Mouse (Mus musculus) forebrain, embryonic 11.5 days (tissue): Measurements from ENCODE around the gene Runx3. TPM values are rescaled to one million over a fixed set of nuclear protein-coding genes. Genes with fewer than 3 reads are reported as not detected.

ENCODE experiments used
- ATAC-seq: fragments of 200-750 bp; cut with Nextera tagmentation; replicated peaks from 2 replicates; pipeline ENCODE4 v1.8.0; 2017; ENCODE audit warnings: moderate TSS enrichment; ENCODE audit not compliant: low FRiP score
- DNase-seq: peaks from one replicate; pipeline ENCODE4 v3.0.0-alpha.2; 2017; ENCODE audit warnings: low spot score
- H3K27ac ChIP-seq: fragments of 300-500 bp; sonication (generic); 2 replicates; pipeline ENCODE4 v1.5.1; 2014; ENCODE audit warnings: low read depth, low read length
- H3K27me3 ChIP-seq: fragments of 300-500 bp; sonication (generic); 2 replicates; pipeline ENCODE4 v1.6.1; 2014; ENCODE audit warnings: mild to moderate bottlenecking, low read length, mixed read lengths; ENCODE audit not compliant: control insufficient read depth, insufficient read depth
- H3K36me3 ChIP-seq: fragments of 300-500 bp; sonication (generic); 2 replicates; pipeline ENCODE4 v1.6.1; 2014; ENCODE audit warnings: mild to moderate bottlenecking, low read length, moderate library complexity, mixed read lengths; ENCODE audit not compliant: control insufficient read depth, insufficient read depth
- H3K4me1 ChIP-seq: fragments of 300-500 bp; sonication (generic); replicated peaks from 2 replicates; pipeline ENCODE4 v1.6.1; 2014; ENCODE audit warnings: low read length, mixed read lengths; ENCODE audit not compliant: control insufficient read depth, insufficient read depth
- H3K4me2 ChIP-seq: fragments of 300-500 bp; sonication (generic); 2 replicates; pipeline ENCODE4 v1.6.1; 2014; ENCODE audit warnings: low read depth, mild to moderate bottlenecking, low read length, moderate library complexity, mixed read lengths; ENCODE audit not compliant: severe bottlenecking
- H3K4me3 ChIP-seq: fragments of 300-500 bp; sonication (generic); 2 replicates; pipeline ENCODE4 v1.5.1; 2014; ENCODE audit warnings: low read depth, low read length
- H3K9ac ChIP-seq: fragments of 300-500 bp; sonication (generic); 2 replicates; pipeline ENCODE4 v1.6.1; 2014; ENCODE audit warnings: low read length
- H3K9me3 ChIP-seq: fragments of 300-500 bp; sonication (generic); 2 replicates; pipeline ENCODE4 v1.6.1; 2016; ENCODE audit warnings: low read length, mixed read lengths; ENCODE audit not compliant: control insufficient read depth
- WGBS: fragments of 180-500 bp; shearing (Covaris S2); extraction: QIAGEN DNeasy Blood & Tissue Kit; methylation state at CpG from one replicate; pipeline ENCODE4 v1.1.7; 2014; 5-methylcytosine and 5-hydroxymethylcytosine counted together
- polyA plus RNA-seq: library from polyadenylated mRNA; unstranded; fragments of >200 nt; fragmentation: Nextera tagmentation; extraction: Ambion mirVana; gene quantifications from 2 replicates; pipeline ENCODE4 v1.2.1, GENCODE M21; 2014

The Runx3 gene
- 0.04 and 0.07 TPM in 2 replicates for polyA plus RNA-seq

- ATAC-seq (no peak), DNase-seq (no peak)
- no peaks in the 10 kb centered on the region for H3K4me1 ChIP-seq
- no peaks in the 10 kb centered on the region for H3K36me3 ChIP-seq
- H3K9ac ChIP-seq = no peak within 1 kb of the TSS
- no peaks in the 10 kb centered on the region for H3K9me3 ChIP-seq
- WGBS = 85% methylated on average over 18 of the region's 18 CpGs
- no peak within 1 kb of the TSS for H3K4me3 ChIP-seq
- no peak within 1 kb of the TSS for H3K27ac ChIP-seq
- no peaks in the 10 kb centered on the region for H3K27me3 ChIP-seq
- H3K4me2 ChIP-seq = no peak within 1 kb of the TSS
Measured at GRCm38 (mm10) chr4:135120342-135121100, at the start of gene Runx3. TSS of gene Runx3 (plus strand) at chr4:135120652.

- Histone ChIP-seq H3K9ac (no peak overlapping the region), H3K36me3 (no peaks in the 10 kb centered on the region), H3K4me1 (no peaks in the 10 kb centered on the region), H3K4me3 (no peak overlapping the region), H3K9me3 (no peaks in the 10 kb centered on the region), H3K27me3 (no peaks in the 10 kb centered on the region), H3K27ac (no peak overlapping the region), H3K4me2 (no peak overlapping the region)
- 91% methylated on average over 6 of the region's 6 CpGs for WGBS
- DNase-seq (no peak), ATAC-seq (no peak)
Measured at GRCm38 (mm10) chr4:135072671-135073070, 47.8 kb upstream of the Runx3 start.

GRCm38 (mm10) chr4:135073523-135073922 lies 46.9 kb upstream of the Runx3 start:
- 78% methylated on average over 10 of the region's 10 CpGs for WGBS
- no peak overlapping the region for H3K27ac ChIP-seq

GRCm38 (mm10) chr4:135074646-135075045 lies 45.8 kb upstream of the Runx3 start:
- H3K36me3 ChIP-seq = no peaks in the 10 kb centered on the region
- H3K9me3 ChIP-seq = no peaks in the 10 kb centered on the region
- H3K27ac ChIP-seq = no peak overlapping the region
- WGBS = 69% methylated on average over 4 of the region's 4 CpGs
- DNase-seq = no peak
- no peaks in the 10 kb centered on the region for H3K4me1 ChIP-seq
- no peak overlapping the region for H3K9ac ChIP-seq
- no peak overlapping the region for H3K4me3 ChIP-seq
- no peak for ATAC-seq
- no peak overlapping the region for H3K4me2 ChIP-seq
- no peaks in the 10 kb centered on the region for H3K27me3 ChIP-seq

More at GRCm38 (mm10) chr4:135073523-135073922, 46.9 kb upstream of the Runx3 start:
- no peak for DNase-seq
- no peaks in the 10 kb centered on the region for H3K4me1 ChIP-seq
- ATAC-seq = no peak
- H3K36me3 ChIP-seq = no peaks in the 10 kb centered on the region
- H3K9ac ChIP-seq = no peak overlapping the region
- no peak overlapping the region for H3K4me3 ChIP-seq
- H3K27me3 ChIP-seq = no peaks in the 10 kb centered on the region
- no peak overlapping the region for H3K4me2 ChIP-seq
- H3K9me3 ChIP-seq = no peaks in the 10 kb centered on the region

GRCm38 (mm10) chr4:135075360-135075759 lies 45.1 kb upstream of the Runx3 start:
- Histone ChIP-seq H3K4me2 (no peak overlapping the region), H3K36me3 (no peaks in the 10 kb centered on the region), H3K27me3 (no peaks in the 10 kb centered on the region), H3K9ac (no peak overlapping the region), H3K9me3 (no peaks in the 10 kb centered on the region), H3K27ac (no peak overlapping the region), H3K4me1 (peaks cover 3% of the 10 kb centered on the region; the same call in 1 of the 2 replicates), H3K4me3 (no peak overlapping the region)
- DNase-seq (no peak), ATAC-seq (no peak)
- 89% methylated on average over 6 of the region's 6 CpGs for WGBS

- Histone ChIP-seq H3K4me1 (peaks cover 3% of the 10 kb centered on the region; the same call in 1 of the 2 replicates), H3K9me3 (no peaks in the 10 kb centered on the region), H3K27ac (no peak overlapping the region), H3K27me3 (no peaks in the 10 kb centered on the region), H3K4me2 (no peak overlapping the region), H3K9ac (no peak overlapping the region), H3K36me3 (no peaks in the 10 kb centered on the region), H3K4me3 (no peak overlapping the region)
- 76% methylated on average over 5 of the region's 5 CpGs for WGBS
- ATAC-seq = no peak
- DNase-seq = no peak
Measured at GRCm38 (mm10) chr4:135076611-135077010, 43.8 kb upstream of the Runx3 start.

- peaks cover 3% of the 10 kb centered on the region; the same call in 1 of the 2 replicates for H3K4me1 ChIP-seq
- no peak overlapping the region for H3K9ac ChIP-seq
- H3K36me3 ChIP-seq = no peaks in the 10 kb centered on the region
- DNase-seq = no peak
- no peaks in the 10 kb centered on the region for H3K27me3 ChIP-seq
- H3K9me3 ChIP-seq = no peaks in the 10 kb centered on the region
- ATAC-seq = no peak
- H3K27ac ChIP-seq = no peak overlapping the region
- no peak overlapping the region for H3K4me3 ChIP-seq
- WGBS = 82% methylated on average over 9 of the region's 9 CpGs
- no peak overlapping the region for H3K4me2 ChIP-seq
Measured at GRCm38 (mm10) chr4:135077196-135077595, 43.3 kb upstream of the Runx3 start.

- ATAC-seq = no peak
- H3K27ac ChIP-seq = peak overlapping the region; percentile 46; the same call in 1 of the 2 replicates
- H3K4me3 ChIP-seq = no peak overlapping the region
- no peak overlapping the region for H3K4me2 ChIP-seq
- WGBS = 48% methylated on average over 23 of the region's 23 CpGs
- no peaks in the 10 kb centered on the region for H3K36me3 ChIP-seq
- H3K4me1 ChIP-seq = peaks cover 3% of the 10 kb centered on the region; the same call in 1 of the 2 replicates
- no peak overlapping the region for H3K9ac ChIP-seq
- H3K9me3 ChIP-seq = no peaks in the 10 kb centered on the region
- no peaks in the 10 kb centered on the region for H3K27me3 ChIP-seq
- DNase-seq = no peak
Measured at GRCm38 (mm10) chr4:135079859-135080640, 40.4 kb upstream of the Runx3 start.
